Mouse (Mus musculus) hindbrain, embryonic 13.5 days (tissue): ENCODE data around the gene Dock2. TPM values are rescaled to one million over a fixed set of nuclear protein-coding genes. Genes with fewer than 3 reads are reported as not detected.

ENCODE experiments used
- ATAC-seq: fragments of 200-750 bp; cut with Nextera tagmentation; 2 replicates; pipeline ENCODE4 v1.8.0; 2017; ENCODE audit warnings: moderate TSS enrichment; ENCODE audit not compliant: low FRiP score
- H3K27ac ChIP-seq: fragments of 300-500 bp; sonication (generic); 2 replicates; pipeline ENCODE4 v1.5.1; 2015; ENCODE audit warnings: inconsistent platforms, mild to moderate bottlenecking, moderate library complexity
- H3K27me3 ChIP-seq: fragments of 300-500 bp; sonication (generic); 2 replicates; pipeline ENCODE4 v1.6.1; 2015; ENCODE audit warnings: mild to moderate bottlenecking, inconsistent platforms
- H3K36me3 ChIP-seq: fragments of 300-500 bp; sonication (generic); 2 replicates; pipeline ENCODE4 v1.6.1; 2015; ENCODE audit warnings: mild to moderate bottlenecking, inconsistent platforms
- H3K4me1 ChIP-seq: fragments of 300-500 bp; sonication (generic); replicated peaks from 2 replicates; pipeline ENCODE4 v1.6.1; 2015; ENCODE audit warnings: inconsistent platforms
- H3K4me2 ChIP-seq: fragments of 300-500 bp; sonication (generic); 2 replicates; pipeline ENCODE4 v1.6.1; 2015; ENCODE audit warnings: inconsistent platforms, mild to moderate bottlenecking, moderate library complexity
- H3K4me3 ChIP-seq: fragments of 300-500 bp; sonication (generic); 2 replicates; pipeline ENCODE4 v1.5.1; 2015; ENCODE audit warnings: mild to moderate bottlenecking, inconsistent platforms
- H3K9ac ChIP-seq: fragments of 300-500 bp; sonication (generic); 2 replicates; pipeline ENCODE4 v1.6.1; 2015; ENCODE audit warnings: mild to moderate bottlenecking, inconsistent platforms
- H3K9me3 ChIP-seq: fragments of 300-500 bp; sonication (generic); 2 replicates; pipeline ENCODE4 v1.6.1; 2016; ENCODE audit warnings: inconsistent platforms
- WGBS: fragments of 180-500 bp; shearing (Covaris S2); methylation state at CpG from one replicate; pipeline ENCODE4 v1.1.7; 2015; 5-methylcytosine and 5-hydroxymethylcytosine counted together
- polyA plus RNA-seq: library from polyadenylated mRNA; unstranded; fragments of >200 nt; fragmentation: Nextera tagmentation; extraction: Ambion mirVana; gene quantifications from 2 replicates; pipeline ENCODE4 v1.2.1, GENCODE M21; 2015

The Dock2 gene
- polyA plus RNA-seq, 1 experiment from 2014 or later: 0.93 TPM

GRCm38 (mm10) chr11:34184266-34184665 is 599.4 kb downstream of the Dock2 start:
- H3K4me1 ChIP-seq: peaks cover 23% of the 10 kb centered on the region
- no peaks in the 10 kb centered on the region for H3K36me3 ChIP-seq
- H3K27ac ChIP-seq: no peak overlapping the region
- H3K4me3 ChIP-seq: no peak overlapping the region
- ATAC-seq: no peak
- H3K9me3 ChIP-seq: no peaks in the 10 kb centered on the region
- H3K9ac ChIP-seq: no peak overlapping the region
- no peaks in the 10 kb centered on the region for H3K27me3 ChIP-seq
- 65% methylated on average over 2 of the region's 2 CpGs for WGBS
- H3K4me2 ChIP-seq: no peak overlapping the region

GRCm38 (mm10) chr11:34181214-34182117 is 602.2 kb downstream of the Dock2 start:
- Histone ChIP-seq H3K9me3 (no peaks in the 10 kb centered on the region), H3K4me3 (no peak overlapping the region), H3K9ac (no peak overlapping the region), H3K4me1 (peaks cover 23% of the 10 kb centered on the region), H3K4me2 (no peak overlapping the region), H3K27ac (peak overlapping the region; percentile 78), H3K36me3 (no peaks in the 10 kb centered on the region), H3K27me3 (no peaks in the 10 kb centered on the region)
- WGBS: 22% methylated on average over 8 of the region's 8 CpGs
- ATAC-seq: peak; percentile 93

DNA sequence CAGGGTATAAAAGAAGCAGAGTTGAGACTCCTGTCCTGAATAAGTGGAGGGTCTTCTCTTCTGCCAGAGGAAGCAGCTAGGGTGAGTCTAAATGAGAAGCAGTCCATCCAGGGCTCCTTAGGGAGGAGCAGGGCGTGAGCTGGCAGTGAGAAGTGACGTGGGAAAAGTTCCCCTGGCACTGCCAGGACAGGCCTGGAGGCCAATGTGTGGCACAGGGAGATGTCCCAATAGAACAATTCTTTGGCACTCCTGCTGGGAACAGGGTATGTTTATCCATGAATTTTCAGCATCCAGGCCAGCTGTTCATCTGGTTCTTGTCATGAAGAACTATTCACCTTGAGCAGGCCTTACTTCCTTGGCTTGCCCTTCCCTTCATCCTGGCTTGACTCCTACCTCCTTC is 604.9 kb downstream of the Dock2 start:
- Histone ChIP-seq H3K9me3 (no peaks in the 10 kb centered on the region), H3K4me1 (peaks cover 17% of the 10 kb centered on the region), H3K36me3 (no peaks in the 10 kb centered on the region), H3K4me2 (no peak overlapping the region), H3K27ac (no peak overlapping the region), H3K4me3 (no peak overlapping the region), H3K27me3 (no peaks in the 10 kb centered on the region), H3K9ac (no peak overlapping the region)
- 77% methylated on average over 2 of the region's 2 CpGs for WGBS
- no peak for ATAC-seq

Other genes starting within 250 kb of the Dock2 start
- gene Spdl1, start 49.7 kb upstream of the Dock2 start, polyA plus RNA-seq: 5.4 and 5.7 TPM in 2 replicates